Mouse (Mus musculus) cortical plate, adult 2 months (tissue): ENCODE measurements around the gene Tpgs1. TPM values are rescaled to one million over a fixed set of nuclear protein-coding genes. Genes with fewer than 3 reads are reported as not detected.
"Not testable (repeated sequence)": the region's sequence is repeated elsewhere in the genome, so short reads cannot be mapped to it uniquely, and the experiment has no call there.

ENCODE experiments used
- H3K27ac ChIP-seq: fragments of 200-500 bp; 2 replicates; pipeline ENCODE4 v1.5.1; 2012; ENCODE audit warnings: low read length, control low read depth, inconsistent platforms; ENCODE audit not compliant: insufficient read depth
- H3K4me1 ChIP-seq: fragments of 200-500 bp; 2 replicates; pipeline ENCODE4 v1.6.1; 2011; ENCODE audit warnings: low read length; ENCODE audit not compliant: control insufficient read depth, insufficient read depth
- H3K4me3 ChIP-seq: fragments of 200-500 bp; 2 replicates; pipeline ENCODE4 v1.5.1; 2011; ENCODE audit warnings: mild to moderate bottlenecking, low read length, control low read depth; ENCODE audit not compliant: insufficient read depth
- CTCF ChIP-seq: fragments of 200-500 bp; IDR thresholded peaks from 2 replicates; pipeline ENCODE4 v1.5.1; 2011; ENCODE audit warnings: mild to moderate bottlenecking, control low read depth, low read length; ENCODE audit not compliant: insufficient read depth; ENCODE audit errors: extremely low read depth
- POLR2A ChIP-seq: fragments of 200-500 bp; IDR thresholded peaks from 2 replicates; pipeline ENCODE4 v1.6.1; 2011; ENCODE audit warnings: mild to moderate bottlenecking, low read length, control low read depth; ENCODE audit not compliant: insufficient read depth; ENCODE audit errors: extremely low read depth
- polyA plus RNA-seq: library from polyadenylated mRNA; depleted of rRNA; stranded (reverse); fragments of >200 nt; gene quantifications from 2 replicates; pipeline ENCODE4 v1.2.3, GENCODE M21; 2012

The Tpgs1 gene
- polyA plus RNA-seq, 1 experiment: 87.5 TPM

- Histone ChIP-seq H3K27ac (peak overlapping the region; percentile 49), H3K4me3 (no peak overlapping the region), H3K4me1 (peaks cover 7% of the 10 kb centered on the region)
- TF ChIP-seq CTCF: no peak
Observed at GRCm38 (mm10) chr10:79701443-79702129, 32.4 kb downstream of the Tpgs1 start.

DNA sequence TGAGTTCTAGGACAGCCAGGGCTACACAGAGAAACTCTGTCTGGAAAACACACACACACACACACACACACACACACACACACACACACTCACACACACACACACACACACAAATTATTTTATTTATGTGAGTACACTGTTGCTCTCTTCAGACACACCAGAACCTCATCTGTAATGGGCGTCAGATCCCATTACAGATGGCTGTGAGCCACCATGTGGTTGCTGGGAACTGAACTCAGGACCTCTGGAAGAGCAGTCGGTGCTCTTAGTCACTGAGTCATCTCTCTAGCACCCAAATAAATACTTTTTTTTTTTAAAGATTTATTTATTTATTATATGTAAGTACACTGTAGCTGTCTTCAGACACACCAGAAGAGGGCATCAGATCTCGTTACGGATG is 33.8 kb downstream of the Tpgs1 start:
- H3K27ac ChIP-seq, H3K4me3 ChIP-seq, H3K4me1 ChIP-seq: not testable (repeated sequence)

GRCm38 (mm10) chr10:79703541-79703940 is 34.4 kb downstream of the Tpgs1 start:
- H3K27ac ChIP-seq: no peak overlapping the region

DNA sequence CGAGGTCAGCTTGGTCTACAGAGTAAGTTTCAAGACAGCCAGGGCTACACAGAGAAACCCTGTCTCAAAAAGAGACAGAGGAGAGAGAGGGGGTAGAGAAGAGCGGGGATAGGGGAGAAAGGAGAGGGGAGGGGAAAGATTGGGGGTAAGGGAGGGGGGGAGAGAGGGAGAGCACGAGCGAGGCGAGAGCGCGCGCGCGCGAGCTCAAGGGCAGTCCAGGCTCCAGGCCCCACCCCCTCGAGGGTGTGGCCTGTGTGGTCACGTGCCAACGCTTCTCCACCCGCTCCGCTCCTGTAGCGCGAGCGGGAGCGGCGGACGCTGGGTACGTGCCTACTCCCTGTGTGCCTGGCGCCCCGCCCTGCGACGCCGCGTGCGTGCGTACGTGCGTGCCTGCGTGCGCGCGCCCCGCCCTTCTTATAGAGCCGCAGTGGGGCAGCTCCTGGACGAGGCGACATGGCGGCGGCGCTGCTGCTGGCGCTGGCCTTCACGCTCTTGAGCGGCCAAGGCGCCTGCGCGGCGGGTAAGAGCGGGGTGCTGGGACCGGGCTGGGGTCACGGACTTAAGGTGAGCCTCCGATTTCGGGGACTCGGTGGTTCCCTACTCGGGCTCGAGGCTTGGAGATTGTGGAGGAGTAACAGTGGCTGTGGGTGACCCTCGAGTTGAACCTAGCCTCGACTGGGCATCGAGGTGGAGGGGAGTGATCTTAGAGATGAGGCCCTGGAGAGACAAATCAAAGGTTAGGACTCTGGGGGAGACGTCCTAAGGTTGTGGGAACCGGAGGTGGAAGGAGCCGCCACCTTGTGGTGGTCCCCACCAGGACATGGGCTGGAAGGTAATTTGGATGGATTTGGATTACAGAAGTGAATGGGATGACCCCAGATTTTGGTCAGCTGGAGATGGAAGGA is 35.1 kb downstream of the Tpgs1 start, which contains the start of gene Bsg:
TSS of gene Bsg (plus strand) at position 427 of the 905 bp plus-strand sequence.
- Histone ChIP-seq H3K4me3 (peak within 1 kb of the TSS; percentile 83), H3K4me1 (peaks cover 8% of the 10 kb centered on the region), H3K27ac (peak within 1 kb of the TSS; percentile 90)
- peak; percentile 91 for TF ChIP-seq POLR2A
- TF ChIP-seq CTCF: peak; percentile 38

More at GRCm38 (mm10) chr10:79703541-79703940, 34.4 kb downstream of the Tpgs1 start:
- Histone ChIP-seq H3K4me1 (peaks cover 8% of the 10 kb centered on the region), H3K4me3 (peak overlapping the region; percentile 83; the same call in 1 of the 2 replicates)
- TF ChIP-seq CTCF (no peak), POLR2A (no peak)

GRCm38 (mm10) chr10:79704970-79705360 is 35.8 kb downstream of the Tpgs1 start:
- TF ChIP-seq POLR2A (no peak), CTCF (no peak)
- H3K27ac ChIP-seq: peak overlapping the region; percentile 90; the same call in 1 of the 2 replicates
- H3K4me3 ChIP-seq: peak overlapping the region; percentile 83
- H3K4me1 ChIP-seq: peaks cover 8% of the 10 kb centered on the region

- H3K4me3 ChIP-seq: peak overlapping the region; percentile 83
- peak overlapping the region; percentile 90 for H3K27ac ChIP-seq
- H3K4me1 ChIP-seq: peaks cover 8% of the 10 kb centered on the region
- no peak for TF ChIP-seq CTCF
- TF ChIP-seq POLR2A: no peak
Observed at GRCm38 (mm10) chr10:79705951-79706350, 36.8 kb downstream of the Tpgs1 start.

- peak overlapping the region; percentile 90 for H3K27ac ChIP-seq
- H3K4me1 ChIP-seq: peaks cover 8% of the 10 kb centered on the region
- TF ChIP-seq POLR2A: no peak
- peak overlapping the region; percentile 83 for H3K4me3 ChIP-seq
Observed at GRCm38 (mm10) chr10:79706406-79707094, 37.4 kb downstream of the Tpgs1 start.

GRCm38 (mm10) chr10:79707162-79707561 is 38.0 kb downstream of the Tpgs1 start:
- peaks cover 8% of the 10 kb centered on the region for H3K4me1 ChIP-seq
- TF ChIP-seq POLR2A (no peak), CTCF (no peak)
- peak overlapping the region; percentile 83 for H3K4me3 ChIP-seq
- no peak overlapping the region for H3K27ac ChIP-seq

GRCm38 (mm10) chr10:79707759-79708158 is 38.6 kb downstream of the Tpgs1 start:
- 0 out of 2 replicates have a peak overlapping the region, but pooled peaks have one; percentile 30 for H3K27ac ChIP-seq
- peaks cover 8% of the 10 kb centered on the region for H3K4me1 ChIP-seq
- H3K4me3 ChIP-seq: peak overlapping the region; percentile 83; the same call in 1 of the 2 replicates
- TF ChIP-seq CTCF (no peak), POLR2A (no peak)
